Mouse (Mus musculus): Measurements from ENCODE around the gene Gzf1. TPM values are rescaled to one million over a fixed set of nuclear protein-coding genes. Genes with fewer than 3 reads are reported as not detected.

Gene Gzf1
- total RNA-seq (2015) = 10.7 and 14.5 TPM in 2 replicates
- 14.4 and 15.0 TPM in 2 replicates for total RNA-seq (2017)

DNA sequence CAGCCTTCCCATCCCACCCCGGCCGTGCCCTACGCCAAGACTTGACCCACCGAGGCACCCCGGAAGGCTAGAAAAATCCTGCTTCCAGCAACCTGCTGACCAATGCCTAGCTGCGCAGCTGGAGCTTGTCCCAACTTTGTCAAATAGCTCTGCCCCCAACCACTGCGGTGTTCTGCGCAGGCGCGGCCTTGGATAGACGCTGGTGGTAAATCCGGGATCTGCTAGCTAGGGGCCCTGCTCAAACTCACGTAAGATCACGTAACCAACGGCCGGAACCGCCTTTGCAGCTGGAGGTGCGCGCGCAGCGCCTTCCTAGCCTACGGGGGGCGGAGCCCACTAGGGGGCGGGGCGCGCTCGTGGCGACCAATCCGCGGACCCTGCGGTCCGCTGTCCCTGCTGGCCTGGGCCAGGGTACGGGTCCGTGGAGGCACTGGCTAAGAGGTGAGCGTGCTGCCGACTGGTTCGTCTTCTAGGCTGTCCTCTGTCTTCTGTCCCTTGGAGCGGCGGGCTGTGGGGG lies at the start of gene Gzf1:
TSS of gene Gzf1 (plus strand) at position 249 of the 517 bp plus-strand sequence.
- ATAC-seq (ENCODE audit: poor library complexity, severe bottlenecking) = peak; percentile 83

DNA sequence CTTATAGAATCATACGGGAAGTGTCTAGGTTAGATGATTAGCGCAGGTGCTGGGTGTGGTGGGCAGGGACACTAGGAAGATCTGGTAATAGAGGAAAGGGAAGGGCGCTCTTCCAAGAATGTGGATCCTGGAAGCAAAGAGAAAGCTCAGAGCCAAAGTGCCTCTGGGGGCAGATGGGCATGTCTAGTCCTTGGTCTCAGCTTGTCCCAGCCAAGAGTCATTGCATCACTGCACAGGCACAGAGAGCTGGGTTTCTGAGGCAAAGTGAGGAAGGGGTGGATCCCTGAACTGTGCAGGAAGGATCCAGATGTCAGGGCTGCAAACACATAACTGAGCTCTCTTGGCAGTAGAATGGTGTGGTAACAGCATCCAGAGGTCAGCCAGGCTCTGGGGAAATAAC lies 49.2 kb upstream of the Gzf1 start:
- ATAC-seq (ENCODE audit: poor library complexity, severe bottlenecking) = no peak

DNA sequence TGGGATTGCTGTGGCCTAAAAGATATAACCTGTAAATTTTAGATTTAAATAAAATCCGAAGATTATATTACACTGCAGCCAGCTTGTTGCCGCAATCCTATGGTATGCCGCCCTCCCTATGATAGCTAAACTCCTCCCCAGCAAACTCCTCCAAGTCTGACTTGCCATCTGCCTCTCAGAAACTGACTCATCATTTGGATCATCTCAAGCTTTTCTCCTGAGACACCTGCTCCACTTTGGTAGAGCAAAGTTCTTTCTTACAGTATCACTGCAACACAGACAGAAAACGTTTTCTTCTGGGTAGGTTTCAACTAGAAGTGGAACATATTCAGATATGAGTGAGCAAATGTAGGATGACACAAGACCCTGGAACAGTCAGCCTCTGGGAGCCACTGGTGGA lies 46.4 kb upstream of the Gzf1 start:
- ATAC-seq (ENCODE audit: poor library complexity, severe bottlenecking) = no peak

DNA sequence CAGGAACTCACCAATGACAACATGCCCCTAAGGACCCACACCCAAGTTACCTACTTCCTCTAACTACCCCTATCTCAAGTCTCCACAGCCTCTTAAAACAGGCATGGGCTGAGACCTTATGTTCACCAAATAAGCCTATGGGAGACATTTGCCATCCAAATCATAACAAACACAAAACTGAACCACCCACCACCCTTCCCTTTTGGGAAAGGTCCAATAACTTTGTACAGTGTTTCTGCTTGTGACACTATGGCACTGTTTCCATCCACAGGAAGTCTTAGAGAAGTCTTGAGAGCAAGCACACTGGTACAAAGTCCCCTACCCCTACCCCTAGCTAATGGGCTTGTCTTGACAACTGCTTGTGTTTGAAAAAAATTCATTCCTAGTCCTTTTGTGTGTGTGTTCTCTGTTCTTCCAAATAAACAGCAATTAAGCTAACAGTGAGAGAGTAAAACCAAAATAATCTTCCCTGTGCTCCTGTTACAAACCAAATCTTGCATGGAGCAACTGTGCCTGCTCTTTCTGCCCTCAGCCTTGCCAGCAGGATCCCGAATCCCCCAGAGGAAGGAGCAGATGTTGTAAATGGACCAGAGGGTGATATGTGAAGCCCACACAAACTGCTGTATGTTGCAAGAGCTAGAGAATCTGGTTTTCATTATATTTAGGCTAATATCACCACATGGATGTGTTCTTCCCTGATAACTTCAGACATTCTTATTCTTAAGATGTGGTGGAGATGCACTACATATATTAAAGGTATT lies 38.0 kb upstream of the Gzf1 start:
- no peak for ATAC-seq (ENCODE audit: poor library complexity, severe bottlenecking)

DNA sequence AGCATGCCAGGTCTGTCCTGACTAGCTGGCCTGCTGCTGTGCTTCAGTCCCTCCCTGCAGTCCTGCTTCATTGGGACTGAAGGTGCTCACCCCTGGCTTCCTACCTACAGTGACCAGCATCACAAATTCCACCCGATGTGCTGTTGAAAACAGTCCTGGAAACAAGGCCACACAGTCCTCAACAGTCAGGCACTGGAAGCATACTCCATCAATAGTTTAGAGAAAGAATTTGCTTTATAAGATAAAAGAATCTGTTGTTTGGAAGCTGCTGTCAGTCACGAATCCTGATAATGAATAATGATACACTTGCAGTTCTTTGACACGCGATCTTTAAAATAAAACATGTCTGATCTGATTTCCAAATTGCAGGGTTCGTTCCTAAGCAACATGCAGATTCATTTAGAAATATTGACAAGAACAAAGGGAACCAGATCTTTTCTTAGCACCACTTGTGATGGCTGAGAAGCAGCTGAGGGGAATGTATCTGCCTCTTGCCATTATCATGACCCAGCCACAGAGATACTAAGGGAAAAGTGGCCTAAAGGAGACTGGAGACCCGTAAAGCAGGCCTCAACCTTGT lies 36.3 kb upstream of the Gzf1 start:
- no peak for ATAC-seq (ENCODE audit: poor library complexity, severe bottlenecking)

DNA sequence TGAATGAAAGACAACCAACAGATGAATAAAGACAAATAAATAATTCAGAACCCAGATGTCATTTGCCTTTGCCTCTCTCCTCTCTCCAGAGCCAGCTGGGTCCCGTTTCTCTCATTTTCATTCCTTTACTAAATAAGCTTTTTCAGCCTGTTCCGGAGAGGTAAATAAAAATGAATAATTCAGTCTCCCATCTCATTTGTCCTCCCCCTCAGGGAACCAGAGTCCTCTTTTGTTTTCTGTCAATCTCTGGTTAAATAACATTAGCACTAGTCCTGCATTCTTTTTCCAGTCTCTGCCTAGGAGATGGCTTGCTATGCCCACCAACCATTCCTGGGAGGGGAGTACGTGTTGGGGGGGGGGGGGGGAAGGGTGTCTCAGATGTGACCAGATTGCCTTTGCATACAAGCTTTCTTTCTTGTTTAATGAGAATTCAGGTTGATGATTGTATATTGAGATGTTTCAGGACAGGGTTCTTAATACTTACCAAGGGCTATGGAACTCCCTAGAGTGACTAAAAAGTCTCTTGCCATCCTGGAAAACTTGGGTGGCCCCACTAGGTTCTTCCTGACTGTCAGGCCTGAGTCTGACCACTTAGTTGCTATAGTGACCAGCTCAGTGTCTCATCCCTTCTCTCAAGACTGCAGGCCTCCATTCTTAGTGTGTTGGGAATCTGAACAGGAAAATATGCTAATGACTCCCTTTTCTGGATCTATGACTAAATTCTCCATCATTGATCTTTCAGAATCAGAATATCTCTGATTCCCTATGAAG lies 30.1 kb upstream of the Gzf1 start:
- no peak for ATAC-seq (ENCODE audit: poor library complexity, severe bottlenecking)

DNA sequence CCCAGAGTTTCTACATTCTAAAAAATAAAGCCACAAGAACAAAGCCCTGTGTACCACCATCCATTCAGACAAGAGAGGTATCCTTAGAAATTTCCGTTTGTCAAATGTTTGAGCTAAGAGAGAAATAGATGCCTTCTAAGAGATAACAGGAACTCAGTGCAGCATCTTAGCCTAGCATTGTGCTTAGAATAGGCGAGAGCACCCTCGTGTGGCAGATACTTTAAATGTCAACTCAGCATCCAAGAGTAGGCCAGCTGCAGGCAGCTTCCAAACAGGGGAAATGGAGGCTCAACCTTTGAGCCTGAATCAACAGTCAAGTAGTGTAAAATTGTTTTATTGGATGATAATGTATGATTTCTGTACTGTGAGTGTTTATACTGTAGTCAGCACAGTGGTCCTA lies 25.9 kb upstream of the Gzf1 start:
- ATAC-seq (ENCODE audit: poor library complexity, severe bottlenecking) = peak; percentile 100

DNA sequence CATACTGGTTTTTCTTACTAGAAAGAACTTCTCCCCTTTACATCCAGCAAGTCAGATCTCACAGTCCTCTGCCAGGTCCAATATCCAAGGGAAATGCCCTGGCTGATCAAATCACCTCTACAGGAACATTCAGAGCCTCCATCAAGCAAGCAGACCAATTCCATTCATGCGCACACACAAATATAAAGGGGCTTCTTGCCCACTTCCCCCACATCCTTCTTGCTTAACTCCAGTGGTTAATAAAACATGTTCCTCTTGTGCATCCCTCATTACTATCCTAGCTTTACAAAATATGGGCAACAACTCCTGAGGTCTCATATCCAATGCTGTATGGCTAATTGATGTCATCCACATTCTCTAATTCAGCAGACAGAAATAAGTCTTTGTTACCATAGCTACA lies 17.4 kb upstream of the Gzf1 start:
- ATAC-seq (ENCODE audit: poor library complexity, severe bottlenecking) = no peak

DNA sequence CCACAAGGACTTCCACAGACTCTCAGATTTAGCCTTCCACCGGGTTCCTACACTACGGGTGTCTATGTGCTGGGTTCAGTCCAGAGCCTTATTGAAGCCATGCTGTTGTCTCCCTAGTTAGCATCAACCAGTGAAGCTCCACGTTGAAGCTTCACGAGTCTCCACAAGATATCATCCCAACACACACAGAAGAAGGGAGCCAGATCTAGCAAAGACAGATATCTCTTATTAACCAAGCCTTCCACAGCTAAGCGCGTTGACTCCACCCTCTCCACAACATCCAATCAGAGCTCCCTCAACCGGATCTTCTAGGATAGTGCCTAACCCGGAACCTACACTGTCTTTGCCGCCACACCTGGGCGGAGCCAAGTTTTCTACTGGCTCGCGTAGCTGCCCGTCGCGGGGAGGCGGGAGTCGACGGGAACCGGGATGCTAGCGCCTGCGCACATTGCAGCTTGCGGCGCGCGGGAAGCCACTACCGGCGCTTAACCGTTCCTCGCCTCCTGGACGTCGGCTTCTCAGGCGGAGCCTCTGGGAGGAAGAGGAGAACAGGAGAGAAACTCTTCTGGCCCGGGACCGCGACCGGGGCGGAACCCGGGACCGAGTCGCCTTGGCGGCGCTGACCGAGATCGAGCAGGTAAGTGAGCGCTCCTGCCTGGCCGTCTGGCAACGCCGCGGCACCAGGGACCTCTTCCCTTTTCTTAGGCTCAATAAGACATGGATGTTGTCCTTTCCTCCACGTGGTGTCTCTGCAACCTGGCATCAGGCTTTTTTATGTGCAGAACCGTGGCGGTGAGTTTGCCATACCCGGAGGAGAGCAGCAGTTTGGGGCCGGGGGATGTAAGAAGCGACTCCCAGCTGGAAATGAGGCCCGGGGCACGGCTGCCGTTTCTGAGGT lies 8.4 kb upstream of the Gzf1 start, which contains the start of gene Nxt1:
TSS of gene Nxt1 (plus strand) at position 403 of the 898 bp plus-strand sequence.
- peak; percentile 95 for ATAC-seq (ENCODE audit: poor library complexity, severe bottlenecking)

DNA sequence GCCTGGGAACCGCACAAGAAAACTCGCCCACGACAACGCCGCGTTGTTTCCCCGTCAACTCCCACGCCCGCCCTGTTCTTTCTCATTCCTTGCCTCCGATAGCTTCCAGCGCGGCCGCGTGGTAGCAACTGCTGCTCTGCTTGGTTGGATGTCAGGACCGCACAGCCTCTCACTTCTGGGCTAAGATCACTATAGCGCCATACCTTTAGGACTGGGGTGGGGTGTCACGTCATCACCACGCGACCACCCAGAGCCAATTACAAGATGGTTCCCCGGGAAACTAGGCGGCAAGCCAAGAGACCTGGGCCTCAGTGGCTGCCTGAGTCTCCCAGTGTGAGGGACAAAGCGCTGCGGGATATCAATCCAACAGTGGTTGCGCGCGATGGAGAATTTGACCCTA lies 3.0 kb upstream of the Gzf1 start:
- no peak for ATAC-seq (ENCODE audit: poor library complexity, severe bottlenecking)

DNA sequence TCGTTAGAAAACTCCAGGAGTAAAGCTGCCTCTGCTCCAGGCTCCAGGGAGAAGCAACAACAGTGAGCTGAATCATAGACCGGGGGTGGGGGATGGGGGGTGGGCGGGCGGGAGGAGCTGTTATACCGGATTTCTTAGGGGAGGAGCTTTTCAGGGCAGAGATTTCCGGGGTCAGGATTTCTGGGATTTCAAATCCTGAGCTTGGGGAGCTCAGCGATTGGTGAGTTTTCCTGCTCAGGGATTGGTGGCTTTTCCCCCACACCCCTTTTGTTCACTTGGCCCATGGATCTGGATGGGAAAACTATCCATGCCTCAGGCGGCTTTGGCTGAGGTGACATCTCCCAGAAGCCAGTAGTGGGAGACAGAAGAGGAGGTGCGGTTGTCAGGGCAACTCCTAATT lies 1.5 kb upstream of the Gzf1 start:
- ATAC-seq (ENCODE audit: poor library complexity, severe bottlenecking) = no peak

DNA sequence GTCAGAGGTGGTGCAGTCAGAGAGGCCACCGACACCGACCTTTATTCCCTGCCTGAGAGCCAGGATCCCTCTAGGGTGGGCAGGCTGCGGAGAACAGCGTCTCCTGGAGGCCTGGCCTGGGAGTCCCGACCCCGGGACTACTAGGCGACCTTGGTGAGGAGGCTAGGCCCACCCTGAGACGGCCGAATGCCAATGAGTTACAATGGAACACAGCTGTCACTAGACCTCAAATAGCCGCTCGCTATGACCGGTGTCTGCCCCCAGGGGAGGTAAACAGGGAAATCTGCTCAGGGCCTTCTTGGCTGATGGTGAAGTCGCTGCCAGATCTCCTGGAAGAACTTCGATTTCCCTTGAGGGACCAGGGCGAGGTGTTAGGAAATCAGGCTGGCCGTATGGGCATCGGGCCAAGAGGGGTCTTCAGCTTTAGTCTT lies 653 bp downstream of the Gzf1 start:
- ATAC-seq (ENCODE audit: poor library complexity, severe bottlenecking) = peak; percentile 43

DNA sequence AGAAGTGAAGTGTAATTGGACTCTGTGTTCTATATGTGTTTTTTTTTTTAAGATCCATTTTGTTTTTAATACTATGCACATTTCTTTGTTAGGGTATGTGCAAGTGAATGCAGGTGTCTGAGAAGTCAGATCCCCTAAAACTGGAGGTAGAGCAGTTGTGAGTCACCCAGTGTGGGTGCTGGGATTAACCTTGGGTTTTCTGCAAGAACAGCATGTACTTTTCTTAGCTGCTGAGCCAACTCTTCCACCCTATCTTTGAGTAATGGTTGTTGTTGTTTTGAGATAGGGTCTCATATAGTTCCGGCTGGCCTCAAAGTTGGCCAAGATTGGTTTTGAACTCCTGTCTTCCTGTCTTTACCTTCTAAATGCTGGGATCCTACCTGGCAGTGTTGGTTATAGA lies 2.2 kb downstream of the Gzf1 start:
- no peak for ATAC-seq (ENCODE audit: poor library complexity, severe bottlenecking)

DNA sequence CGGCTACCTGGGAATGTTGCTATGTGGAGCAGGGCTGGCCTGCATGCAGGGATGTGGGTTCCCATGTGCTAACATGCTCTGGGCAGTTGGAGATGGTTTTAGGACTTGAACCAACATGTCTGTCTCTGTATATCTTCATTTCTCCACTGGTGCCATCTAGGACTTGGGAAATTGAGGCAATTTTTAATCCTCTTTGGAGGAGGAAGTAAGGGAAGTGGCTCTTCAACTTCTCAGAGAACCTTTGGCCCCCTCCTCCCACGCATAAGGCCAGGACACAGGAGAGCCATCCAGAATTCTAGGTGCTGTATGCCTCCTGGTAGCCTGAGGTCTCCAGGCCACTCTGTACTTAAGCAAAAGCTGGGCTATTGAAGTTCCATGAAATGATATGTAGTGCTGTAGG lies 4.1 kb downstream of the Gzf1 start:
- no peak for ATAC-seq (ENCODE audit: poor library complexity, severe bottlenecking)

DNA sequence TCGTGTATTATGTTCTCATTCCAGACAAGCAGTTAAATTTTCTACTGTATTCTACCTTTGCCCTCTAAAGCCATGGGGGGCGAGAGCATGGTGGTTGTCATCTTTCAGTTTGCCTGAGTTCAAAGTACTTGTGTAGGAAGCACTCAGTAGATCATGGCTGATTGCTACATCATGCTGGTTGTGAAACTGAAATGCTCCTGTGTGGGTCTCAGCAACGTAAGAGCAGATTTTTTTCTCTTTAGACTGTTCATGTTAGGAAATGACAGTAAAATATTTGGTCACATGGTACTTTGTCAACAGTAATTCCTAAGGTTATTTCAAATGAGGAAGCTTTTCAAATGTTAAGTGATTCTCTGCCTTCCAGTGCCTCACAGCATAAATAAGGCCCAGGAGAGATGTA lies 4.9 kb downstream of the Gzf1 start:
- ATAC-seq (ENCODE audit: poor library complexity, severe bottlenecking) = peak; percentile 45

DNA sequence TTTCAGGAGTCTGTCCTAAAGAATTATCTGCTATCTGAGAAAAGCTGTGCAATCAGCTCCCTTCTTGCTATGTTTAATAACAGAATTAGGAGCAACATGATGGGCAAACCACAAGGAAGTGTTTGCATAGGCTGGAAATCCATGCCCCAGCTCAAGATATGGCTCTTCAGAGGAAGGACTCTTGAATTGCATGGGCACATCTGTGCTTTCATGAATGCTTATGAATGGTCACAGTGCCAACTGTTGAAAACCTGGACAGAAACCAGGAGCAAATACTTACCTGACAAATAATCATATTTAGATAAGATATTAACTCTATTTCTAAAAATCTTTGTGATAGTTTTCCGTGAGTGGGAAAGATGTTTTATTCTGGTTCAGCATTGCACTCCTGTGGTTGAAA lies 6.0 kb downstream of the Gzf1 start:
- no peak for ATAC-seq (ENCODE audit: poor library complexity, severe bottlenecking)

DNA sequence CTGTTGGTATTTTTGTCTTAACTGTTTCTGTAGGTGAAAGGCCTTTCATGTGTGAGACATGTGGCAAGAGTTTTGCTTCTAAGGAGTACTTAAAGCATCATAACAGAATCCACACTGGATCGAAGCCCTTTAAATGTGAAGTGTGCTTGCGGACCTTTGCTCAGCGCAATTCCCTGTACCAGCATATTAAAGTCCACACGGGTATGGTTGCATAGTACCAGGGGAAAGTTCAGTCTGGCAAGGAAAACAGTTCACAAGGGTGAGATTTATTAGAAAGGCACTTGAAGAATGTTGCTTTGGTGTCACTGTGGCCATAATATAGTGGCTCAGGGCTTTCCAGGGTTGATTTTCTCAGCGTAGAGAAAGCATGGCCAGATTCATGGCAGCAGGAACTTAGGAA lies 7.1 kb downstream of the Gzf1 start:
- ATAC-seq (ENCODE audit: poor library complexity, severe bottlenecking) = no peak

DNA sequence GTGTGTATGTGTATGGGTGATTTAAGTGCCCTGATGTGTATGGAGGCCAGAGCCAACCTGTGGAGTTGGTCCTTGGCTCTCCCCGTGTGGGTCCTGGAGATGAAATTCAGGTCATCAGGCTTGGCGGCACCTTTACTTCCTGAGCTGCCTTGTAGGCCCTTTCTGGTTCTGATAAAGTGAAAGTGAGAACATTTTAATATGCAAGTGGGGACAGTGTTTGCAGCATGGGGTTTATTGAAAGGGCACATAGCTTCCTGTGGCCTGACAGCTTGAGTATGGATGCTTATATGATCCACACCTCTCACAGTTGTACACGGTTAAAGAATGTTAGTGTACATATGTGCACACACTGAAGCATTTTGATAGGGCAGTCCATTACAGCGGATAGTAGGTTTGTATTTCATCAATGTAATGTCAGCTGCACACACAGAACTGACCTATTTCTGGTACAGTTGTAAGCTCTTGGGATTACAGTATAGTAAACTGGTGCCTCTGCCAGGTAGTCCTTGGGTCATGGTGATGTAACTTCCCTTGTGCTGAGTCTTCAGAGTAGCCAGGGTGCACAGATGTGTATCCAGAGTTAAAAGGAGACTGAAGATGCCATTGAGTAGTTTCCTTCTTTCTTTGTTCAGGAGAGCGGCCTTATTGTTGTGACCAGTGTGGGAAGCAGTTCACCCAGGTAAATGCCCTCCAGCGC lies 8.8 kb downstream of the Gzf1 start:
- ATAC-seq (ENCODE audit: poor library complexity, severe bottlenecking) = no peak

DNA sequence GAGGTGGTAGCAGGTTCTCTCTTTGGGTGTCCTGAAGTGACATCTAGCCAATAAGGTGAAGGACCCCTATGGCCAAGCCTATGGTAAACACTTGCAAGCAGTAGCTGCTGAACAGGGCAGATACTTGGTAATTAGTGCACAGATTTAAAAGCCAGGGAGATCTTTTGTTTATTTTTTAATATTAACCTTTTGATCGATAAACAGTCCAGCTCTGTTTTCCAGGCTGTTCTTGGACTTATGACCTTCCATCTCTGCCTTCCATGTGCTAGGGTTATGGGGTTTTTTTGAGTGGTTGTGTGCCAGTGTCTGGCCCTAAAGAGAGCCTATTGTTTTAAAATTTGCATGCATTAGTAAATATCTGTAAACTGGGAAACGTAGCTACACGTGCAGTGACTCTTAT lies 9.5 kb downstream of the Gzf1 start:
- ATAC-seq (ENCODE audit: poor library complexity, severe bottlenecking) = no peak

DNA sequence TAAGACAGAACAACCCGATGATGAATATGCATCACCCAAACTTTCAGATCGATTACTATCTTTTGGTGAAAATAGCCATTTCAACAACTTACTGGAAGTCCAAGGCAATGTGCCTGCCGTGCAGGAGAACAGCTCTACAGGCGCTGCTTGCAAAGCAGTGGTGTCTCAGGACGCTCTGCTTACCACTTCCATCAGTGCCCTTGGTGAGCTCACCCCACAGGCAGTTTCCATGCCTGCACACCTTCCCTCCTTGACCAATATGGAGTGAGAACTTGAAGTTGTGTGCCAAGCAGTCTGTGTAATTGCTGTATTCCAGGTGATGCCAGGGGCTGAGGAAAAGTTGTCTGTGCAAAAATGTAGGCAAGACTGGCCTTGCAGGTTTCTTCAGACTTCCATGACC lies 10.0 kb downstream of the Gzf1 start:
- ATAC-seq (ENCODE audit: poor library complexity, severe bottlenecking) = no peak

All from megakaryocyte, adult 5-6 weeks (primary cell).